Mouse (Mus musculus): ENCODE measurements at regions not wholly inside any gene's neighbourhood (a gene's known extent, or its start where the extent isn't known, plus 50 kb on each side); places are given as distances from the start of the nearest gene placed in this dataset.

DNA sequence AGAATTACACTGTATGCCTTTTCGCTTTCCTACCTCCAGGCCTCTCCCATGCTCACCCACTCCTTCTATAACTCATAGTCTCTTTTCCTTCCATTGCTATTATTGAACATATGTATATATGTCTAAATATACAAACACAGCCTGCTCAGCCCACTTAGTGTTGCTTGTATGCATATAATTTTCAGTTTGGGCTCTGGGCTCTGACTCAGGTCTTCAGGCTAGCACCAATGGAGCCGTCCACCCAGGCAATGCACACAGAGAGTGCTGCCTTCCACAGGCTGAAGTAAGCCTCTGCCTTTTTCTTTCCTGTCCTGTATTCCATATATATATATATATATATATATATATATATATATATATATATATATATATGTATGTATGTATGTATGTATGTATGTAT lies 162.8 kb upstream of the Bmp4 start:
- TF ChIP-seq ZNF384 (IDR thresholded peaks at IDR 0.05; ENCODE audit: low read depth, low read length) (no peak), ZC3H11A (IDR thresholded peaks at IDR 0.05; ENCODE audit: borderline replicate concordance, low read depth, low read length) (no peak), CHD2 (IDR thresholded peaks at IDR 0.05; ENCODE audit: low read depth, low read length) (no peak)
